Mouse (Mus musculus): ENCODE data around the gene Ppp1r9b. TPM values are rescaled to one million over a fixed set of nuclear protein-coding genes. Genes with fewer than 3 reads are reported as not detected.
A peak's percentile ranks its signal among the peaks of the same experiment; 100 is the strongest.
"Not testable (repeated sequence)": the region's sequence is repeated elsewhere in the genome, so short reads cannot be mapped to it uniquely, and the experiment has no call there.

Gene Ppp1r9b
- polyA plus RNA-seq, 1 experiment from 2014 or later, result 12.4 TPM

DNA sequence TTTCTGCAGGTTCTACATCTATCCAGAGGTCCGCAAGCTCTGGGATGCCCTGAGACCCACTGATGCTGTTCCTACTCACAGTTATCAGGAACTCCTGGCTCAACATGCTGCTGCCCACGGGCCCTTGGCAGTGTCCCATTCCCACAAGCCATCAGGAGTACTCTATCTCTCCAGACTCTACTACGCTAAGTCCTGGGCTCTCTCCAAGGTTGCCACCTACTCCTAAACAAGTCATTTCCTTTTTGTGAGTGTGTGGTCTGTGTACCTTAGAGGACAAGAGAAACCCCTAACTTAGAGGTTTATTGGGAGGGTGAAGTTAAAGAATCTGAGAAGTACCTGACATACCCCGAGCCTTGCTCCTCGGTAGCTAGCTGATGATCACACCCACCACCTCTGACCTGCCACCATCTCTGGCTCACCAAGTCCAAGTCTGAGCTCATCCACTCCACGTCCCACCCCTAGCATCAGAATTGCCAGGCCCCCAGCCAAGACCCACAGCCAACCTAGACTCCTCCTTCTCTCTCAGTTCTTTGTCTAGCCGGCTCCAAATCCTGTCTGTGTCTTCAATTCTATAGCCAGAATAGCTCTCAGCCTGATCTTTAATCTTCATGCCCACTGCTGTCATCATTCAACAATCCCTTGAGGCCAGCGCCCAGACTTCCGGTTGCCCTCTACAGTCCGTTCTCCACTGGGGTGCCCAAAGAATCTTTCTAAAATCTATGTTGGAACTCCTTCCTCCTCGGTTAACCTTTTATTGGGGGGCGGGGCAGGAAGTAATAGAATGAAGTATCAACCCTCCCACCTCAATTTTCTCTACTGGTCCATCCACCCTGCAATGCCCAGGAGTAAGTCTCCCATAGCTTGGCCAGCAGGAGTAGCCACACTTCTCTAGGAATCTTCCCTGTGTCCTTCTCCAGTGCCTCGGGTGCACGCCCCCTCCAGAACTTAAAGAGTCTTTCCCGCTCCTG, 18.1 kb downstream of the Ppp1r9b start:
- Histone ChIP-seq H3K27ac (ENCODE audit: low read depth, low read length) (peak overlapping the region; percentile 94), H3K4me1 (ENCODE audit: control insufficient read depth, insufficient read depth, low read length) (peaks cover 40% of the 10 kb centered on the region), H3K4me2 (peak overlapping the region; percentile 80), H3K27me3 (ENCODE audit: control insufficient read depth, insufficient read depth, low read length) (no peaks in the 10 kb centered on the region), H3K9ac (ENCODE audit: low read length) (peak overlapping the region; percentile 98), H3K4me3 (ENCODE audit: low read depth, low read length) (peak overlapping the region; percentile 79), H3K9me3 (ENCODE audit: control insufficient read depth, low read length) (no peaks in the 10 kb centered on the region), H3K36me3 (ENCODE audit: control insufficient read depth, insufficient read depth, low read length) (peaks cover 8% of the 10 kb centered on the region)
- ATAC-seq (ENCODE audit: low FRiP score) (no peak), DNase-seq (ENCODE audit: low spot score, missing footprints) (no peak)
- 35% methylated on average over 15 of the region's 15 CpGs for WGBS

DNA sequence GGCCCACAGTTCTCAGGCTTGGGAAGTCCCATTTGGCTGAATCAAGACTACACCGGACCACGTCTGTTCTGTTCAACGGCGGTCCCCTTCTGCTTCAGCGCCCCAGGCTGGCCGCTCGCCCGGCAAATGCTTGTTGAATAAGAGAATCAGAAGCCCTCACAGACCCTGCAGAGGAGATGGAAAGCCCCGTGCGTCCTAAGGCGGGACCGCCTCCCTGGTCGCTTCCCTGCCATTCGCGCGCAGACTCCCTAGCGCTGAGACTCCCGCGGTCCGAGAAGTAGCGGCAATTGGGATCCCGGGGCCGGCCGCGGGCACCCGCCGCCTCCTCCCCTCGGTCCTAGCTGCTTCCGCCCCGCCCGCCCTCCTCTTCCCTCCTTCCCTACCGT, 18.8 kb downstream of the Ppp1r9b start, which contains the start of gene Samd14:
Samd14 (plus strand) TSS at position 251 of the 386 bp plus-strand sequence.
- DNase-seq (ENCODE audit: low spot score, missing footprints), result peak; percentile 96
- H3K27ac ChIP-seq (ENCODE audit: low read depth, low read length), result peak within 1 kb of the TSS; percentile 94
- peaks cover 8% of the 10 kb centered on the region for H3K36me3 ChIP-seq (ENCODE audit: control insufficient read depth, insufficient read depth, low read length)
- H3K9me3 ChIP-seq (ENCODE audit: control insufficient read depth, low read length), result no peaks in the 10 kb centered on the region
- peak within 1 kb of the TSS; percentile 80 for H3K4me2 ChIP-seq
- ATAC-seq (ENCODE audit: low FRiP score), result peak; percentile 66
- peak within 1 kb of the TSS; percentile 98 for H3K9ac ChIP-seq (ENCODE audit: low read length)
- peak within 1 kb of the TSS; percentile 79 for H3K4me3 ChIP-seq (ENCODE audit: low read depth, low read length)
- WGBS, result under 1% methylated on average over 32 of the region's 32 CpGs
- peaks cover 40% of the 10 kb centered on the region for H3K4me1 ChIP-seq (ENCODE audit: control insufficient read depth, insufficient read depth, low read length)
- no peaks in the 10 kb centered on the region for H3K27me3 ChIP-seq (ENCODE audit: control insufficient read depth, insufficient read depth, low read length)

DNA sequence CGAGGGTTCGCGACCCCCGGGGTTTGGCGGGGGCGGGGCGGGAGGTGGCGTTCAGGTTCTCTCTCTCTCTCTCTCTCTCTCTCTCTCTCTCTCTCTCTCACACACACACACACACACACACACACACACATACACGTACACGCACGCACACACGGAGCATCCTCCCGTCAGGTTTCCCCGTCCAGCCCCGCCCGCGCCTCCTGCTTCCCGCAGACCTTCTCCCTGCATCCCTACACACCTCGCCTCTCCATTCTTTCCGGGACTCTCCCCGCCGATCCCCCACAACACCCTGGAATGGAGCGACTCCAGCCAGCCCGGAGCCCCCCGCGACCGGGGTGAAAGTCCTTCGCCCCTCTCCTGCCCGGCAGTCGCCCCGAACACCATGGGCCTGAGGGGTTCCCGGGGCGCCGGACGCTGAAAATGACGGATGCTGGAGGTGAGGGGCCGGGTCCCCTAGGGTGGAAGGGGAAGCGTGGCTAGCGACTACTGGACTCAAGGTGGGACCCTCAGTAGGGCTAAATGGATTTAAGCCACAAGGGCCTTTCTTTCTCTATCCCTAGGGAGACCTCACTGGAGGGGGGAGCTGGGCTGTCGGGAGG, 19.4 kb downstream of the Ppp1r9b start:
- Histone ChIP-seq H3K27ac (ENCODE audit: low read depth, low read length) (peak overlapping the region; percentile 94), H3K9ac (ENCODE audit: low read length) (peak overlapping the region; percentile 98), H3K36me3 (ENCODE audit: control insufficient read depth, insufficient read depth, low read length) (peaks cover 6% of the 10 kb centered on the region), H3K4me3 (ENCODE audit: low read depth, low read length) (peak overlapping the region; percentile 79), H3K4me1 (ENCODE audit: control insufficient read depth, insufficient read depth, low read length) (peaks cover 40% of the 10 kb centered on the region), H3K4me2 (peak overlapping the region; percentile 80), H3K9me3 (ENCODE audit: control insufficient read depth, low read length) (no peaks in the 10 kb centered on the region), H3K27me3 (ENCODE audit: control insufficient read depth, insufficient read depth, low read length) (no peaks in the 10 kb centered on the region)
- peak; percentile 47 for ATAC-seq (ENCODE audit: low FRiP score)
- WGBS, result 1% methylated on average over 35 of the region's 40 CpGs
- peak; percentile 93 for DNase-seq (ENCODE audit: low spot score, missing footprints)

DNA sequence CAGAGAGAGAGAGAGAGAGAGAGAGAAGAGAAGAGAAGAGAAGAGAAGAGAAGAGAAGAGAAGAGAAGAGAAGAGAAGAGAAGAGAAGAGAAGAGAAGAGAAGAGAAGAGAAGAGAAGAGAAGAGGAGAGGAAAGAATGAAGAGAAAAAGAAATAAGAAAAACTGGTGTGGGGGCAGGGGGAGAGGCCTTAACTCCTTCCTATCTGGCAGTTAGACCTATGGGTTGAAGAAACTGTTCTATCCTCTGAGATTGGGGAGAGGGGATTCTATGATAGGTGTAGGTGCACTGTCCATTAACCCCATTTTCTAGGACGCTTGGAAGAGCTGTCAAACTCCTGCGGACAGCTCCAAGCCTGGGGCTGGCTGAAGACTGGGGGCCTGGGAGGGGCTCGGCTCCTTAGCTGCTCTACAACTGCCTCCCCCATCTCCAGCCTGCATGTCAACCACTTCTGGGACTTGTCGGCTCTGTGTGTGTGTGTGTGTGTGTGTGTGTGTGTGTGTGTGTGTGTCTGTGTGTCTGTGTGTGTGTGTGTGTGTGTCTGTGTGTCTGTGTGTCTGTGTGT, 20.1 kb downstream of the Ppp1r9b start:
- H3K27ac ChIP-seq (ENCODE audit: low read depth, low read length), result peak overlapping the region; percentile 30; the same call in 1 of the 2 replicates
- ATAC-seq (ENCODE audit: low FRiP score); H3K36me3 ChIP-seq (ENCODE audit: control insufficient read depth, insufficient read depth, low read length); H3K9me3 ChIP-seq (ENCODE audit: control insufficient read depth, low read length); DNase-seq (ENCODE audit: low spot score, missing footprints); H3K27me3 ChIP-seq (ENCODE audit: control insufficient read depth, insufficient read depth, low read length): not testable (repeated sequence)
- H3K4me1 ChIP-seq (ENCODE audit: control insufficient read depth, insufficient read depth, low read length), result peaks cover 40% of the 10 kb centered on the region
- peak overlapping the region; percentile 80 for H3K4me2 ChIP-seq
- peak overlapping the region; percentile 79 for H3K4me3 ChIP-seq (ENCODE audit: low read depth, low read length)
- 19% methylated on average over 4 of the region's 4 CpGs for WGBS
- peak overlapping the region; percentile 98 for H3K9ac ChIP-seq (ENCODE audit: low read length)

DNA sequence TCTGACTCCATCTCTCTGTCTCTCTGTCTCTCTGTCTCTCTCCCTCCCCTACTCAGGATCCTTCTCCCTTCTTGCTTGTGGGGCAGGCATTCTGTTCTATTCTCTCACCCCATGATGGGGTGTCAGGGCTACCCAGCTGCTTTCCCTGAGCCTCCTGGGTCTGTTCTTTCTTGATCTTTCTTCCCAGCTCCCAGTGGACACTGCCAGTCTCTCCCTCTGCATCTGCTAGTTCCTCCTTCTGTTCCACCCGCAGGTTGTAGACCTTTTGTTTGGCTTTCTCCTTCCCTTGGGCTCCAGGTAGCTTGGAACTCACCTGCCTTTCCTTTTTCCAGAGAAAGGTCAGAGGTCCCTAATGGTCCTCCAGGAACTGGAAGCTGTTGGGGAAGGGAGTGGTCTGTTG, 20.6 kb downstream of the Ppp1r9b start:
- WGBS, result 50% methylated on average over 1 of the region's 1 CpGs
- Histone ChIP-seq H3K9ac (ENCODE audit: low read length) (peak overlapping the region; percentile 98), H3K4me1 (ENCODE audit: control insufficient read depth, insufficient read depth, low read length) (peaks cover 35% of the 10 kb centered on the region), H3K4me2 (peak overlapping the region; percentile 80), H3K27me3 (ENCODE audit: control insufficient read depth, insufficient read depth, low read length) (no peaks in the 10 kb centered on the region), H3K36me3 (ENCODE audit: control insufficient read depth, insufficient read depth, low read length) (0 out of 2 replicates have a peak, but pooled peaks cover 5% of the 10 kb centered on the region), H3K4me3 (ENCODE audit: low read depth, low read length) (peak overlapping the region; percentile 79), H3K27ac (ENCODE audit: low read depth, low read length) (peak overlapping the region; percentile 57), H3K9me3 (ENCODE audit: control insufficient read depth, low read length) (no peaks in the 10 kb centered on the region)
- DNase-seq (ENCODE audit: low spot score, missing footprints) (no peak), ATAC-seq (ENCODE audit: low FRiP score) (no peak)

DNA sequence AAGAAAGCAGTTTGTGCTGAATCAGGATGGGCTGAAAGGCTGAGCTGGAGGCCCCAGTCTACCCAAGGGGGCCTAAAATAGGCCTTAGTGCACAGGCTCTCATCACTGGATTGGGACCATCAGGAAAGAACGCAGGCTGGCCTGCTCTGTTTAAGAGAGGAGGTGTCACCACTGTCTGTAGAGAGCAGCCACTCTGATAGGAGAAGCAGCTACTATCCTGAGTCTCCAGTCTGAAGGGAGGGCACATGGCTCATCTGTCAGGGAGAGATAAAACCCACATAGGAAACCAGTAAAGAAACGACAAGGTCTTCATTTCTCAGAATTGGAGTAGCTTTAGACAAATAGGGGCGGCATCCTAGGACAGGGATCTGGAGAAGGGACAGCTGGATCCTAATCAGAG, 21.2 kb downstream of the Ppp1r9b start:
- ATAC-seq (ENCODE audit: low FRiP score) (no peak), DNase-seq (ENCODE audit: low spot score, missing footprints) (no peak)
- H3K4me3 ChIP-seq (ENCODE audit: low read depth, low read length), result peak overlapping the region; percentile 79
- 0 out of 2 replicates have a peak, but pooled peaks cover 5% of the 10 kb centered on the region for H3K36me3 ChIP-seq (ENCODE audit: control insufficient read depth, insufficient read depth, low read length)
- H3K4me1 ChIP-seq (ENCODE audit: control insufficient read depth, insufficient read depth, low read length), result peaks cover 32% of the 10 kb centered on the region
- H3K4me2 ChIP-seq, result peak overlapping the region; percentile 80
- H3K9ac ChIP-seq (ENCODE audit: low read length), result peak overlapping the region; percentile 98
- no peaks in the 10 kb centered on the region for H3K27me3 ChIP-seq (ENCODE audit: control insufficient read depth, insufficient read depth, low read length)
- H3K27ac ChIP-seq (ENCODE audit: low read depth, low read length), result peak overlapping the region; percentile 57; the same call in 1 of the 2 replicates
- WGBS, result 62% methylated on average over 3 of the region's 3 CpGs
- no peaks in the 10 kb centered on the region for H3K9me3 ChIP-seq (ENCODE audit: control insufficient read depth, low read length)

DNA sequence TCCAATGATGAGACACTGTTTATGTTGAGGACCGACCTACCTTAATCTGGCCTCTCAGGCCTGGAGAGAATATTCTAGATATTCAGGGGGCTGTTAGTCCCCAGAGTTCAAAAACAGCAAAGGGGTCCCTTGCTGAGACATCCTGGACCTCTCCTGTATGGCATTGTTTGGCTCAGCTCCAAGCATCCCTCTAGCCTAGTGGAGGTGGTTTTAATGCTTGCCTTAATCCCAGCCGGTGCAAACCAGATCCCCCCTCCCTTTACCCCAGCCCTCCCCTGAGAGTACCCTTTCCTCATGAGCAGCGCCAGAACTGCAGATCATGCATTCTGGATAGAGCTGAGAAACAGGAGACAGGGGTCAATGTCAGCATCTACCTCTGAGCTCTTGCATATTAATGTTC, 21.7 kb downstream of the Ppp1r9b start:
- peaks cover 28% of the 10 kb centered on the region for H3K4me1 ChIP-seq (ENCODE audit: control insufficient read depth, insufficient read depth, low read length)
- H3K9ac ChIP-seq (ENCODE audit: low read length), result peak overlapping the region; percentile 28; the same call in 1 of the 2 replicates
- WGBS, result 47% methylated on average over 3 of the region's 3 CpGs
- no peaks in the 10 kb centered on the region for H3K9me3 ChIP-seq (ENCODE audit: control insufficient read depth, low read length)
- 0 out of 2 replicates have a peak, but pooled peaks cover 5% of the 10 kb centered on the region for H3K36me3 ChIP-seq (ENCODE audit: control insufficient read depth, insufficient read depth, low read length)
- ATAC-seq (ENCODE audit: low FRiP score), result no peak
- peak overlapping the region; percentile 80 for H3K4me2 ChIP-seq
- H3K4me3 ChIP-seq (ENCODE audit: low read depth, low read length), result no peak overlapping the region
- H3K27ac ChIP-seq (ENCODE audit: low read depth, low read length), result no peak overlapping the region
- H3K27me3 ChIP-seq (ENCODE audit: control insufficient read depth, insufficient read depth, low read length), result no peaks in the 10 kb centered on the region
- no peak for DNase-seq (ENCODE audit: low spot score, missing footprints)

DNA sequence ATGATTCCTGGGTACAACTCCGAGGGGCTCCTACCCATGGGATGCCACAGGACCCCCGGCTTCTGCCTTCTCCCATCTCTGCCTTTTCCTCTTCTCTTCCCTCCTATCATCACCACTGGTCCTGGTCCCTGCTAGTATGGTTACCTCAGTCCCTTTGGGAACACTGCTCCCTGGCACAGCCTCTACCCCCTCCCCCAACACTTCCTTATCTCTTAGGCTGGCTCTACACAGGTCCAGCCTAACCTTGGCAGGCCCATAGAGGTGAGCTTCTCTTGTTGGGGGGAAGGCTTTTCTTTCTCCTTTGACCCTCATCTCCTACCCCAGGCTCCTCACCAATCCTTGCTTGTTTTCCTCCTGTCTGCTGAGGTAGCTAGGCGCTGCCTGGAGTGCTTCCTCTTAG, 24.6 kb downstream of the Ppp1r9b start:
- no peak for ATAC-seq (ENCODE audit: low FRiP score)
- Histone ChIP-seq H3K27me3 (ENCODE audit: control insufficient read depth, insufficient read depth, low read length) (no peaks in the 10 kb centered on the region), H3K4me3 (ENCODE audit: low read depth, low read length) (no peak overlapping the region), H3K4me2 (no peak overlapping the region), H3K9ac (ENCODE audit: low read length) (no peak overlapping the region), H3K27ac (ENCODE audit: low read depth, low read length) (no peak overlapping the region), H3K4me1 (ENCODE audit: control insufficient read depth, insufficient read depth, low read length) (peaks cover 17% of the 10 kb centered on the region), H3K36me3 (ENCODE audit: control insufficient read depth, insufficient read depth, low read length) (peaks cover 8% of the 10 kb centered on the region; the same call in 1 of the 2 replicates), H3K9me3 (ENCODE audit: control insufficient read depth, low read length) (no peaks in the 10 kb centered on the region)
- no peak for DNase-seq (ENCODE audit: low spot score, missing footprints)
- 78% methylated on average over 3 of the region's 3 CpGs for WGBS
